Mouse (Mus musculus): Measurements from ENCODE around the gene Ier3. TPM values are rescaled to one million over a fixed set of nuclear protein-coding genes. Genes with fewer than 3 reads are reported as not detected.
A peak's percentile ranks its signal among the peaks of the same experiment; 100 is the strongest.

Ier3 gene
- polyA plus RNA-seq, 1 experiment from 2014 or later, result 10.1 TPM

DNA sequence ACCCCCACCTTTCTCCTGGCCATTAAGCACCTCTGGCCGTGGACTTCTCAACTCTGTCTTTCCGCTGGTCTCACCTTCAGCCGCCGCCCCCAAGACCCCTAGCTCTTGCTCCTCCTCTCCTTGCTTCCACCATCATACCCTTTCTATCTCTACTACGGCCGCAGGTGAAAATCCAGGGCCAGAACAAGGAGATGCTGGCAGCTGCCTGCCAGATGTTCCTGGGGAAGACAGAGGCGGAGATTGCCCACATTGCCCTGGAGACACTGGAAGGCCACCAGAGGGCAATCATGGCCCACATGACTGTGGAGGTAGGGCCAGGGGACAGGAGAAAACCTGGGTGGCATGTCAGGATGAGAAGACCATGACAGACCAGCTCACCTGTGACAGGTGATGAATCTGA is 2.9 kb downstream of the Ier3 start:
- no peaks in the 10 kb centered on the region for H3K9me3 ChIP-seq (ENCODE audit: control insufficient read depth, low read length)
- H3K27me3 ChIP-seq (replicated peaks; ENCODE audit: control insufficient read depth, insufficient read depth, low read length), result no peaks in the 10 kb centered on the region
- ATAC-seq (ENCODE audit: low read depth) (no peak), DNase-seq (ENCODE audit: low spot score) (no peak)
- H3K27ac ChIP-seq (replicated peaks; ENCODE audit: low read depth, low read length), result no peak overlapping the region
- H3K36me3 ChIP-seq (ENCODE audit: control insufficient read depth, insufficient read depth, low read length), result peaks cover 19% of the 10 kb centered on the region
- WGBS, result 52% methylated on average over 7 of the region's 7 CpGs
- H3K9ac ChIP-seq (ENCODE audit: low read depth, low read length), result no peak overlapping the region
- H3K4me3 ChIP-seq (ENCODE audit: low read depth, low read length), result peak overlapping the region; percentile 70; the same call in 1 of the 2 replicates
- peak overlapping the region; percentile 98 for H3K4me2 ChIP-seq (ENCODE audit: low read depth, low read length)
- peaks cover 10% of the 10 kb centered on the region for H3K4me1 ChIP-seq (ENCODE audit: control insufficient read depth, insufficient read depth, low read length)

DNA sequence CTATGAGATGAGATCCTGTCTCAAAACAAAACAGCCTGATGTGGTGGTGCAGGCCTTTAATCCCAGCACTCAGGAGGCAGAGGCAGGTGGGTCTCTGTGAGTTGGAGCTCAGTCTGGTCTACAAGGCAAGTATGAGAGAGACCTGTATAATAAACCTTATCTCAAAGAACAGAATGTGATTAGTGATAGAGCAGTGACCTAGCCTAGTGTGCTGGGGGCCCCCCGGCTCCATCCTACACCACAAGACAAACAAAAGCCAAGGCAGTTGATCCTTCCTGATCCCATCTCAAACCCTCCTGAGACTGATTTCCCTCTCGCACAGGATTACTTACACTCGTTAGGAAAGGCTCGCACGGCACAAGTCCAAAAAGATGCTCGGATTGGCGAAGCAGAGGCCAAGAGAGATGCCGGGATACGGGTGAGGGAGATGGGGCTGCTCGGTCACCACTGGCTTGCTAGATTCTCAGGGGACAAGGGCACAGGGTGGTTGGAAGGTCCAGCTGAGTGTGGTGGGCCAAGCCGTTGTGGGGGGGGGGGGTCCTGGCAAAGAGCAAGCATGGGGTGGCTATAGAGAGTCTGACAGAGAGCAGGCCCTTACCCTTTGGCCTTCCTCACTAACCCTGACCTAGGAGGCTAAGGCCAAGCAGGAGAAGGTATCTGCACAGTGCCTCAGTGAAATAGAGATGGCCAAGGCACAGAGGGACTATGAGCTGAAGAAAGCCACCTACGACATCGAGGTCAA is 3.8 kb downstream of the Ier3 start:
- ATAC-seq (ENCODE audit: low read depth), result no peak

DNA sequence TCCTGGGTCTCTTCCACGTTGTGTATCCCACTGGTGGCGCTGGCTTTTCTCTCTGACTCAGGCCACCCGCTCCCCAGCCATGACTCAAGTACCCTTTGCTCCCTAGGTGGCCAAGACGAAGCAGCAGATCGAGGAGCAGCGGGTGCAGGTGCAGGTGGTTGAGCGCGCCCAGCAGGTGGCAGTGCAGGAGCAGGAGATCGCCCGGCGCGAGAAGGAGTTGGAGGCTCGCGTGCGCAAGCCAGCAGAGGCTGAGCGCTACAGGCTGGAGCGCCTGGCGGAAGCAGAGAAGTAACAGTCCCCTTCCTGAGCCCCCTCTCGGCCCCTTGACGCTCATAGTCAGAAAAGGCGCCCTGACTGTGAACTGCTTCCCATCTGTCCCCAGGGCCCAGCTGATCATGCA is 8.3 kb downstream of the Ier3 start:
- Histone ChIP-seq H3K9ac (ENCODE audit: low read depth, low read length) (peak overlapping the region; percentile 47; the same call in 1 of the 2 replicates), H3K36me3 (ENCODE audit: control insufficient read depth, insufficient read depth, low read length) (peaks cover 52% of the 10 kb centered on the region), H3K4me2 (ENCODE audit: low read depth, low read length) (peak overlapping the region; percentile 40), H3K4me1 (ENCODE audit: control insufficient read depth, insufficient read depth, low read length) (peaks cover 2% of the 10 kb centered on the region; the same call in 1 of the 2 replicates), H3K9me3 (ENCODE audit: control insufficient read depth, low read length) (no peaks in the 10 kb centered on the region), H3K27ac (replicated peaks; ENCODE audit: low read depth, low read length) (no peak overlapping the region), H3K27me3 (replicated peaks; ENCODE audit: control insufficient read depth, insufficient read depth, low read length) (no peaks in the 10 kb centered on the region), H3K4me3 (ENCODE audit: low read depth, low read length) (no peak overlapping the region; the same call in 1 of the 2 replicates)
- ATAC-seq (ENCODE audit: low read depth), result peak; percentile 75
- peak; percentile 92 for DNase-seq (ENCODE audit: low spot score)
- 3% methylated on average over 21 of the region's 21 CpGs for WGBS

More for the DNA sequence above, 3.8 kb downstream of the Ier3 start:
- H3K9ac ChIP-seq (ENCODE audit: low read depth, low read length), result no peak overlapping the region
- 89% methylated on average over 13 of the region's 13 CpGs for WGBS
- no peak for DNase-seq (ENCODE audit: low spot score)
- peaks cover 10% of the 10 kb centered on the region for H3K4me1 ChIP-seq (ENCODE audit: control insufficient read depth, insufficient read depth, low read length)
- H3K36me3 ChIP-seq (ENCODE audit: control insufficient read depth, insufficient read depth, low read length), result peaks cover 19% of the 10 kb centered on the region
- H3K4me2 ChIP-seq (ENCODE audit: low read depth, low read length), result no peak overlapping the region
- H3K27me3 ChIP-seq (replicated peaks; ENCODE audit: control insufficient read depth, insufficient read depth, low read length), result no peaks in the 10 kb centered on the region
- no peaks in the 10 kb centered on the region for H3K9me3 ChIP-seq (ENCODE audit: control insufficient read depth, low read length)
- no peak overlapping the region for H3K4me3 ChIP-seq (ENCODE audit: low read depth, low read length)
- H3K27ac ChIP-seq (replicated peaks; ENCODE audit: low read depth, low read length), result no peak overlapping the region

DNA sequence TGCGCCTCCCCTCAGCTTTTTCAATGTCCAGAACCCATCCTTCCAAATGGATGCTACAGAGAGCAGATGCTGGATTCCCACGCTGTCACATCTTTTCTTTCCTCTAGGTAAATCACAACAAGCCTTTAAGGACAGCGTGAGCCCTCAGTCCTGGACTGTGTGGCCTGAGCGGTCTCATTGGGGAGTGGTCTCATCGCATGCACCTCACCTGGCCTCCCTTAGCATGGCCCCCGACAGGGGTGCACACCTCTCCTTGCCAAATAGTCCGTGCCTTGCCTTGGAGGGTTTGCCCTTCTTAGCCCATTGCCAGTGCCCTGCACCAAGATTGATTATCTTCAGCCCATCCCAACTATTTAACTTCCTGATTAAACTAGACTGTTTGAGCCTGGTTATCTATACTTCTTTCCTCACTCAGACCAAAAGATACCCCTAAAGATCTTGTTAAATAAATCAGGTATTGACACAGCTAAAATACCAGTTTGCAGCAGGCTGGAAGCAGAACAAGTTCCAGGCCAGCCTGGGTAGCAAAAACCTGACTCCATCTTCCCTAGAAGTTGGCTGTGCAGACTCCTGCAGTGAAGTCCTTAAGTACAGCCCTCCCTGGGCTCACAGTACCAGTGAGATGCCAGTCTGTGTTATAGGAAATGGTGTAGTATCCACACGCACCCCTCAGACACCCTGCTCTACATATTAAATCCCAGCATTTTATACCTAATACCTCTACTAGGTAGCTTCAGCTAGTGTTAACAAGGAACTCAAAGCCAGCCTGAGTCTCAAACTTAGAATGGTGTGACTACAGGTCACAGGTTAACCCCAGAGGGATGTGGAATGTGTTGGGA is 11.1 kb downstream of the Ier3 start:
- Histone ChIP-seq H3K4me2 (ENCODE audit: low read depth, low read length) (no peak overlapping the region), H3K9ac (ENCODE audit: low read depth, low read length) (no peak overlapping the region), H3K4me1 (ENCODE audit: control insufficient read depth, insufficient read depth, low read length) (peaks cover 13% of the 10 kb centered on the region; the same call in 1 of the 2 replicates), H3K36me3 (ENCODE audit: control insufficient read depth, insufficient read depth, low read length) (peaks cover 57% of the 10 kb centered on the region), H3K9me3 (ENCODE audit: control insufficient read depth, low read length) (no peaks in the 10 kb centered on the region), H3K27ac (replicated peaks; ENCODE audit: low read depth, low read length) (no peak overlapping the region), H3K4me3 (ENCODE audit: low read depth, low read length) (no peak overlapping the region), H3K27me3 (replicated peaks; ENCODE audit: control insufficient read depth, insufficient read depth, low read length) (no peaks in the 10 kb centered on the region)
- DNase-seq (ENCODE audit: low spot score) (no peak), ATAC-seq (ENCODE audit: low read depth) (no peak)
- 60% methylated on average over 8 of the region's 8 CpGs for WGBS

DNA sequence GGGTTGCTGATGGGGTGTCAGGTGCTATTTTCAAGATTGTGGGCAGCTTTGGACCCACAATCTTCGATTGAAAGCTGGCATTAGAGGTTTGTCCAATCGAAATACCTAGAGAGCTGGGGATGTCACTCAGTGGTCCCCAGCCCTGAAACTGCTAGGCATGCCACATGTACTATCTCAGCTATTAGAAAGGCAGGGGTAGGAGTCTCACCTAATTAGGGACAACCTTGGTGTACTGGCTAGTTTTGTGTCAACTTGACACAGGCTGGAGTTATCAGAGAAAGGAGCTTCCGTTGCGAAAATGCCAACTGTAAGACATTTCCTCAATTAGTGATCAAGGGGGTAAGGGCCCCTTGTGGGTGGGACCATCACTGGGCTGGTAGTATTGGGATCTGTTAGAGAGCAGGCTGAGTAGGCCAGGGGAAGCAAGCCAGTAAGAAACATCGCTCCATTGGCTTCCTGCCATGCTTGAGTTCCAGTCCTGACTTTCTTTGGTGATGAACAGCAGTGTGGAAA is 11.8 kb downstream of the Ier3 start:
- H3K27me3 ChIP-seq (replicated peaks; ENCODE audit: control insufficient read depth, insufficient read depth, low read length), result no peaks in the 10 kb centered on the region
- ATAC-seq (ENCODE audit: low read depth), result no peak
- no peaks in the 10 kb centered on the region for H3K9me3 ChIP-seq (ENCODE audit: control insufficient read depth, low read length)
- 17% methylated on average over 5 of the region's 5 CpGs for WGBS
- no peak overlapping the region for H3K4me2 ChIP-seq (ENCODE audit: low read depth, low read length)
- no peak overlapping the region for H3K9ac ChIP-seq (ENCODE audit: low read depth, low read length)
- no peak for DNase-seq (ENCODE audit: low spot score)
- peaks cover 13% of the 10 kb centered on the region; the same call in 1 of the 2 replicates for H3K4me1 ChIP-seq (ENCODE audit: control insufficient read depth, insufficient read depth, low read length)
- peaks cover 55% of the 10 kb centered on the region for H3K36me3 ChIP-seq (ENCODE audit: control insufficient read depth, insufficient read depth, low read length)
- no peak overlapping the region for H3K27ac ChIP-seq (replicated peaks; ENCODE audit: low read depth, low read length)
- H3K4me3 ChIP-seq (ENCODE audit: low read depth, low read length), result no peak overlapping the region

DNA sequence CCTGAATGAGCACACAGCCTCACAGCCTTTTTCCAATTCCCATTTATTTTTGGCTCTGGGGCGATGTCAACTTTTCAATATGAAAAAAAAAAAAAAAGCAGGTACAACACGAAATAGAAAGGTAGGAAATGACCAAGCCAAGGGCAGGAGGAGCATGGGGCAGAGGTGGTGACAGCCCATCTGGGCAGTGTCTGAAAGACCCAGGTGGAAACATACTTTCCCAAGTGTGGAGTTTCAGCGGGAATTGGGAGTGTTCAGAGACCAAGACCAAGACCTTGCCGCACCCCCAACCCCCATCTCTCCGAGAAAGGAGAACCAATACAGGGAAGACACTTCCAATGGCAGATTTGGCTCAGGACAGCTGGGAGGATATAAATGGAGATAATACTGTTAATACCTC is 12.4 kb downstream of the Ier3 start:
- no peak overlapping the region; the same call in 1 of the 2 replicates for H3K27ac ChIP-seq (replicated peaks; ENCODE audit: low read depth, low read length)
- H3K4me1 ChIP-seq (ENCODE audit: control insufficient read depth, insufficient read depth, low read length), result peaks cover 13% of the 10 kb centered on the region; the same call in 1 of the 2 replicates
- ATAC-seq (ENCODE audit: low read depth) (no peak), DNase-seq (ENCODE audit: low spot score) (no peak)
- peak overlapping the region; percentile 20; the same call in 1 of the 2 replicates for H3K9ac ChIP-seq (ENCODE audit: low read depth, low read length)
- WGBS, result 54% methylated on average over 5 of the region's 5 CpGs
- no peaks in the 10 kb centered on the region for H3K27me3 ChIP-seq (replicated peaks; ENCODE audit: control insufficient read depth, insufficient read depth, low read length)
- H3K36me3 ChIP-seq (ENCODE audit: control insufficient read depth, insufficient read depth, low read length), result peaks cover 55% of the 10 kb centered on the region
- H3K9me3 ChIP-seq (ENCODE audit: control insufficient read depth, low read length), result no peaks in the 10 kb centered on the region
- peak overlapping the region; percentile 92 for H3K4me2 ChIP-seq (ENCODE audit: low read depth, low read length)
- no peak overlapping the region; the same call in 1 of the 2 replicates for H3K4me3 ChIP-seq (ENCODE audit: low read depth, low read length)

DNA sequence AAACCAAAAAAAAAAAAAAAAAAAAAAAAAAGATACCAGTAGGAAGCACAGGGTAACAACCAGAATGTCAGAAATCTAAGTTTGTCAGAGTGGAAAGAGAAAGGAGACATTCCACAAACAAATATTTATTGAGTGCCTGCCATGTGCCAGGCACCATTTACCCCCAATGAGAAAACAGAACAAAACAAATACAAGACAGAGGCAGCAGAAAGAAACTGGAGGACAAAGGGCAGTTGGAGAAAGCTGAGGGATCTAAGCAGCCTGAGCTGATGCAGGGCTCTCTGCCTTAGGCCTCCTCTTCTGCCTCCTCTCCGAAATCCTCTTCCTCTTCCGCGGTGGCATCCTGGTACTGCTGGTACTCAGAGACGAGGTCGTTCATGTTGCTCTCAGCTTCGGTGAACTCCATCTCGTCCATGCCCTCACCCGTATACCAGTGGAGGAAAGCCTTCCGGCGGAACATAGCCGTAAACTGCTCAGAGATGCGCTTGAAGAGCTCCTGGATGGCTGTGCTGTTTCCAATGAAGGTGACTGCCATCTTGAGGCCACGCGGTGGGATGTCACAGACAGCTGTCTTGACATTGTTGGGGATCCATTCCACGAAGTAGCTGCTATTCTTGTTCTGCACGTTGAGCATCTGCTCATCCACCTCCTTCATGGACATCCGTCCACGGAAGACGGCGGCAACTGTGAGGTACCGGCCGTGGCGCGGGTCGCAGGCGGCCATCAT is 13.4 kb downstream of the Ier3 start:
- no peak for DNase-seq (ENCODE audit: low spot score)
- WGBS, result 68% methylated on average over 26 of the region's 26 CpGs
- ATAC-seq (ENCODE audit: low read depth), result no peak
- peak overlapping the region; percentile 94 for H3K9ac ChIP-seq (ENCODE audit: low read depth, low read length)
- H3K27ac ChIP-seq (replicated peaks; ENCODE audit: low read depth, low read length), result no peak overlapping the region
- peaks cover 55% of the 10 kb centered on the region for H3K36me3 ChIP-seq (ENCODE audit: control insufficient read depth, insufficient read depth, low read length)
- no peaks in the 10 kb centered on the region for H3K9me3 ChIP-seq (ENCODE audit: control insufficient read depth, low read length)
- H3K4me3 ChIP-seq (ENCODE audit: low read depth, low read length), result peak overlapping the region; percentile 85
- no peaks in the 10 kb centered on the region for H3K27me3 ChIP-seq (replicated peaks; ENCODE audit: control insufficient read depth, insufficient read depth, low read length)
- H3K4me1 ChIP-seq (ENCODE audit: control insufficient read depth, insufficient read depth, low read length), result peaks cover 21% of the 10 kb centered on the region
- H3K4me2 ChIP-seq (ENCODE audit: low read depth, low read length), result peak overlapping the region; percentile 92

All from embryonic facial prominence, embryonic 14.5 days (tissue).